Mouse (Mus musculus) cerebellum, adult 9-10 months (tissue): ENCODE results near the gene Pard6b.

Source experiments
- DNase-seq: peaks from one replicate; pipeline ENCODE4 v3.0.0; 2022

Gene Pard6b

DNA sequence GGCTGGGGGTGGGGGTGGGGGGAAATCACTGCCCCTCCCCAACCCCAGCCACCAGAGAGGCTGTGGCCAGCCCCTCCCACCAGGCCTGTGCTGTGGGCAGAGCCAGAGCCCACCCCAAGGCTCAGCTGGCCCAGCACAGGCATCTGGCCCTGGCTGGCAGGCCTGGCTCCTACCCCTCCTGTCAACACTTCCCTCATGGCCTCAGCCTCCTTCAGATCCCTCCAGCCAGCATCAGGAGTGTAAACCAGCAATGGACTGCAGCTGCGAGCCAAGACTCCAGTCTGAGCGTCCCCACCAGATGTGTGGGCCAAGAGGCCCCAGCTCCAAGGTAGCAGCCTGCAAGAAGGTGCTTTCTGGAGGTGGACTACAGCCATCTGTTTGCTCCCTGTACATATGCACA is 64.6 kb downstream of the Pard6b start:
- no peak for DNase-seq

- no peak for DNase-seq
Measured at GRCm38 (mm10) chr2:168147722-168148432, 67.1 kb downstream of the Pard6b start.

- no peak for DNase-seq
Measured at GRCm38 (mm10) chr2:168149241-168149640, 68.4 kb downstream of the Pard6b start.
